Mouse (Mus musculus) CH12.LX (cell line): ENCODE measurements around the gene Itgb2l. TPM values are rescaled to one million over a fixed set of nuclear protein-coding genes. Genes with fewer than 3 reads are reported as not detected.

Experiments used
- DNase-seq: peaks from one replicate; pipeline ENCODE4 v3.0.0-alpha.2; 2013; ENCODE audit errors: extremely low read depth
- H3K27ac ChIP-seq: 2 replicates; pipeline ENCODE4 v1.5.1; 2012; ENCODE audit warnings: low read depth, mild to moderate bottlenecking, control low read depth, moderate library complexity; ENCODE audit not compliant: insufficient read depth
- H3K27me3 ChIP-seq: replicated peaks from 2 replicates; pipeline ENCODE3; 2012; ENCODE audit warnings: inconsistent platforms
- H3K36me3 ChIP-seq, 2 experiments: replicated peaks in 1 of 2; 2 replicates each; pipeline versions ENCODE3 to v1.6.1; 2012; ENCODE audit warnings: inconsistent platforms in 1 of 2, low read length in 1 of 2, mild to moderate bottlenecking in 1 of 2, mixed read lengths in 1 of 2, moderate library complexity in 1 of 2; ENCODE audit not compliant: control insufficient read depth in 1 of 2, insufficient read depth in 1 of 2
- H3K4me1 ChIP-seq, 2 experiments: 2 replicates each; pipeline ENCODE4 v1.6.1; 2012; ENCODE audit warnings: inconsistent platforms in 1 of 2, moderate library complexity in 1 of 2; ENCODE audit not compliant: insufficient read depth in 2 of 2, control insufficient read depth in 1 of 2
- H3K4me2 ChIP-seq: 2 replicates; pipeline ENCODE4 v1.6.1; 2012; ENCODE audit warnings: low read depth, mild to moderate bottlenecking, control low read depth; ENCODE audit not compliant: poor library complexity, insufficient read depth, severe bottlenecking
- H3K4me3 ChIP-seq, 3 experiments: fragments of 150-350 bp in 1 of 3; sonication (generic) in 1 of 3; replicated peaks in 1 of 3; 2 replicates each; pipeline versions ENCODE3 to v1.5.1; 2011 to 2012; ENCODE audit warnings: low read depth in 2 of 3, low read length in 2 of 3, mild to moderate bottlenecking in 2 of 3, moderate library complexity in 2 of 3, control low read depth in 1 of 3, improper control_type of control experiment in 1 of 3, inconsistent platforms in 1 of 3, mixed read lengths in 1 of 3; ENCODE audit not compliant: poor library complexity in 1 of 3
- H3K79me2 ChIP-seq: replicated peaks from 2 replicates; pipeline ENCODE4 v1.6.1; 2012; ENCODE audit warnings: mild to moderate bottlenecking, moderate library complexity; ENCODE audit not compliant: control insufficient read depth, poor library complexity, insufficient read depth, severe bottlenecking; ENCODE audit errors: extremely low read depth
- H3K9ac ChIP-seq: 2 replicates; pipeline ENCODE4 v1.6.1; 2012; ENCODE audit warnings: low read depth, mild to moderate bottlenecking, control low read depth, moderate library complexity; ENCODE audit not compliant: insufficient read depth
- H3K9me3 ChIP-seq: replicated peaks from 2 replicates; pipeline ENCODE3; 2012; ENCODE audit warnings: low read length, inconsistent platforms, mixed read lengths
- BHLHE40 ChIP-seq: IDR thresholded peaks from 2 replicates; pipeline ENCODE4 v1.6.1; 2011; ENCODE audit warnings: mild to moderate bottlenecking, low read depth, low read length, improper control_type of control experiment
- CHD1 ChIP-seq: IDR thresholded peaks from 2 replicates; pipeline ENCODE4 v1.6.1; 2012; ENCODE audit warnings: low read depth, low read length, improper control_type of control experiment, inconsistent platforms
- CHD2 ChIP-seq: IDR thresholded peaks from 2 replicates; pipeline ENCODE4 v1.6.1; 2011; ENCODE audit warnings: low read length, improper control_type of control experiment
- CTCF ChIP-seq, 2 experiments: IDR thresholded peaks in 1 of 2; conservative IDR thresholded peaks in 1 of 2; 2 replicates each; pipeline ENCODE4 v1.5.1; 2011 to 2012; ENCODE audit warnings: low read depth in 2 of 2, low read length in 2 of 2, improper control_type of control experiment in 1 of 2, inconsistent platforms in 1 of 2, mild to moderate bottlenecking in 1 of 2, moderate library complexity in 1 of 2
- E2F4 ChIP-seq: IDR thresholded peaks from 2 replicates; pipeline ENCODE4 v1.6.1; 2011; ENCODE audit warnings: low read depth, low read length, improper control_type of control experiment; ENCODE audit not compliant: insufficient replicate concordance
- ELF1 ChIP-seq: IDR thresholded peaks from 2 replicates; pipeline ENCODE4 v1.6.1; 2014; ENCODE audit warnings: low read depth, mild to moderate bottlenecking, inconsistent platforms, low read length, improper control_type of control experiment
- EP300 ChIP-seq: IDR thresholded peaks from 2 replicates; pipeline ENCODE4 v1.6.1; 2011; ENCODE audit warnings: low read length, improper control_type of control experiment
- GABPA ChIP-seq: IDR thresholded peaks from 2 replicates; pipeline ENCODE4 v1.6.1; 2012; ENCODE audit warnings: low read depth, low read length, improper control_type of control experiment, inconsistent platforms; ENCODE audit not compliant: insufficient replicate concordance
- HCFC1 ChIP-seq: IDR thresholded peaks from 2 replicates; pipeline ENCODE4 v1.6.1; 2012; ENCODE audit warnings: low read depth, mild to moderate bottlenecking, inconsistent platforms, low read length, improper control_type of control experiment
- JUN ChIP-seq: IDR thresholded peaks from 2 replicates; pipeline ENCODE4 v1.6.1; 2011; ENCODE audit warnings: low read depth, mild to moderate bottlenecking, low read length, improper control_type of control experiment, moderate library complexity; ENCODE audit not compliant: insufficient read depth
- JUND ChIP-seq: conservative IDR thresholded peaks from 2 replicates; pipeline ENCODE4 v1.6.1; 2011; ENCODE audit warnings: low read depth, low read length, improper control_type of control experiment
- MAFK ChIP-seq: IDR thresholded peaks from 2 replicates; pipeline ENCODE4 v1.6.1; 2011; ENCODE audit warnings: low read length, improper control_type of control experiment; ENCODE audit not compliant: insufficient replicate concordance
- MAX ChIP-seq: IDR thresholded peaks from 2 replicates; pipeline ENCODE4 v1.6.1; 2011; ENCODE audit warnings: low read length, improper control_type of control experiment
- MAZ ChIP-seq: IDR thresholded peaks from 2 replicates; pipeline ENCODE4 v1.6.1; 2012; ENCODE audit warnings: low read depth, mild to moderate bottlenecking, inconsistent platforms, low read length, improper control_type of control experiment, moderate library complexity
- MEF2A ChIP-seq: IDR thresholded peaks from 2 replicates; pipeline ENCODE4 v1.6.1; 2014; ENCODE audit warnings: low read depth, mild to moderate bottlenecking, inconsistent platforms, low read length, improper control_type of control experiment, borderline replicate concordance
- MXI1 ChIP-seq: IDR thresholded peaks from 2 replicates; pipeline ENCODE4 v1.6.1; 2011; ENCODE audit warnings: mild to moderate bottlenecking, low read depth, low read length, improper control_type of control experiment
- MYC ChIP-seq: IDR thresholded peaks from 2 replicates; pipeline ENCODE4 v1.6.1; 2011; ENCODE audit warnings: low read depth, mild to moderate bottlenecking, improper control_type of control experiment, low read length
- NELFE ChIP-seq: IDR thresholded peaks from 2 replicates; pipeline ENCODE4 v1.6.1; 2011; ENCODE audit warnings: low read depth, low read length, improper control_type of control experiment
- PAX5 ChIP-seq: IDR thresholded peaks from 2 replicates; pipeline ENCODE4 v1.6.1; 2012; ENCODE audit warnings: low read length, inconsistent platforms, mixed read lengths
- POLR2A ChIP-seq: IDR thresholded peaks from 2 replicates; pipeline ENCODE4 v1.6.1; 2011; ENCODE audit warnings: low read depth, mild to moderate bottlenecking, improper control_type of control experiment, low read length
- POLR2AphosphoS2 ChIP-seq: IDR thresholded peaks from 2 replicates; pipeline ENCODE4 v1.6.1; 2011; ENCODE audit warnings: low read depth, low read length, improper control_type of control experiment
- RAD21 ChIP-seq: IDR thresholded peaks from 2 replicates; pipeline ENCODE4 v1.6.1; 2011; ENCODE audit warnings: low read depth, mild to moderate bottlenecking, low read length, improper control_type of control experiment, moderate library complexity
- RCOR1 ChIP-seq: conservative IDR thresholded peaks from 2 replicates; pipeline ENCODE4 v1.6.1; 2012; ENCODE audit warnings: low read depth, mild to moderate bottlenecking, inconsistent platforms, low read length, improper control_type of control experiment
- SIN3A ChIP-seq: IDR thresholded peaks from 2 replicates; pipeline ENCODE4 v1.6.1; 2012; ENCODE audit warnings: low read length, improper control_type of control experiment, inconsistent platforms
- SMC3 ChIP-seq: IDR thresholded peaks from 2 replicates; pipeline ENCODE4 v1.6.1; 2011; ENCODE audit warnings: low read depth, low read length, improper control_type of control experiment
- TBP ChIP-seq: conservative IDR thresholded peaks from 2 replicates; pipeline ENCODE4 v1.6.1; 2011; ENCODE audit warnings: low read depth, low read length, improper control_type of control experiment
- TCF12 ChIP-seq: IDR thresholded peaks from 2 replicates; pipeline ENCODE4 v1.6.1; 2014; ENCODE audit warnings: low read depth, mild to moderate bottlenecking, inconsistent platforms, low read length, improper control_type of control experiment
- USF1 ChIP-seq: IDR thresholded peaks from 2 replicates; pipeline ENCODE4 v1.6.1; 2014; ENCODE audit warnings: low read depth, mild to moderate bottlenecking, inconsistent platforms, low read length, improper control_type of control experiment
- USF2 ChIP-seq: conservative IDR thresholded peaks from 2 replicates; pipeline ENCODE4 v1.6.1; 2011; ENCODE audit warnings: low read depth, low read length, improper control_type of control experiment
- ZC3H11A ChIP-seq: IDR thresholded peaks from 2 replicates; pipeline ENCODE4 v1.6.1; 2012; ENCODE audit warnings: low read depth, mild to moderate bottlenecking, inconsistent platforms, low read length, improper control_type of control experiment
- ZKSCAN1 ChIP-seq: IDR thresholded peaks from 2 replicates; pipeline ENCODE4 v1.6.1; 2012; ENCODE audit warnings: low read depth, inconsistent platforms, low read length, improper control_type of control experiment, borderline replicate concordance
- ZMIZ1 ChIP-seq: IDR thresholded peaks from 2 replicates; pipeline ENCODE4 v1.6.1; 2012; ENCODE audit warnings: low read depth, mild to moderate bottlenecking, inconsistent platforms, low read length, improper control_type of control experiment
- ZNF384 ChIP-seq: IDR thresholded peaks from 2 replicates; pipeline ENCODE4 v1.6.1; 2012; ENCODE audit warnings: low read depth, low read length, improper control_type of control experiment, inconsistent platforms
- dilution Hi-C: fragments of 300-500 bp; cut with MboI; formaldehyde crosslinking; loops from 2 replicates; pipeline ENCODE4 v1.14.3; 2020; ENCODE audit warnings: low sequenced_read_pairs; ENCODE audit not compliant: extremely low pct_unique_long_range_greater_than_20kb, extremely low pct_ligation_motif_present
- in situ Hi-C: fragments of 300-500 bp; cut with MboI; formaldehyde crosslinking; loops from 3 replicates; pipeline ENCODE4 v1.14.3; 2019; ENCODE audit warnings: low sequenced_read_pairs, low pct_ligation_motif_present, low pct_unique_long_range_greater_than_20kb, mixed read lengths
- polyA plus RNA-seq: library from polyadenylated mRNA; unstranded; fragments of >175 nt; gene quantifications from 2 replicates; pipeline ENCODE4 v1.2.1, GENCODE M21; 2012; ENCODE audit warnings: low read depth; ENCODE audit not compliant: insufficient read length
- total RNA-seq, 2 experiments: library from RNA; depleted of rRNA; stranded (reverse); fragments of 300-350 nt in 1 of 2; fragments of >200 nt in 1 of 2; gene quantifications; 2 replicates each; pipeline ENCODE4 v1.2.3; 2012 to 2014

Itgb2l gene
- total and polyA plus RNA-seq, 3 experiments, result 0.08 to 0.37 (median 0.20) TPM

GRCm38 (mm10) chr16:96395516-96395915 lies 47.9 kb downstream of the Itgb2l start:
- no peak for DNase-seq
- no peak overlapping the region for H3K27ac ChIP-seq
- no peak for TF ChIP-seq ZKSCAN1
- TF ChIP-seq RCOR1, result no peak
- no peak for TF ChIP-seq HCFC1
- no peak for TF ChIP-seq MEF2A
- no peak for TF ChIP-seq SMC3
- no peak for TF ChIP-seq ZMIZ1
- no peak for TF ChIP-seq POLR2AphosphoS2
- no peak for TF ChIP-seq EP300
- TF ChIP-seq PAX5, result no peak
- TF ChIP-seq RAD21, result no peak
- no peak for TF ChIP-seq ELF1
- TF ChIP-seq NELFE, result no peak
- TF ChIP-seq CTCF (conservative IDR thresholded peaks at IDR 0.05 in 1 of 2, IDR thresholded peaks at IDR 0.05 in 1 of 2; ENCODE audit: low read depth in 2 of 2, low read length in 2 of 2), result no peak
- TF ChIP-seq USF2, result no peak
- TF ChIP-seq MAX, result no peak
- no peak for TF ChIP-seq MAZ
- no peak for TF ChIP-seq TBP
- TF ChIP-seq JUND, result no peak
- TF ChIP-seq JUN, result no peak
- H3K4me3 ChIP-seq, result no peak overlapping the region
- in situ Hi-C loops, result no loop called here
- dilution Hi-C loops, result no loop called here
- H3K4me1 ChIP-seq, result peaks cover 12 to 31% of the 10 kb centered on the region in 2 experiments
- no peaks in the 10 kb centered on the region for H3K9me3 ChIP-seq
- no peaks in the 10 kb centered on the region for H3K27me3 ChIP-seq
- no peak overlapping the region for H3K9ac ChIP-seq
- no peaks in the 10 kb centered on the region for H3K36me3 ChIP-seq
- no peak overlapping the region for H3K4me2 ChIP-seq
- H3K79me2 ChIP-seq, result no peaks in the 10 kb centered on the region

GRCm38 (mm10) chr16:96391070-96391469 lies 52.3 kb downstream of the Itgb2l start:
- in situ Hi-C loops, result no loop called here
- H3K4me1 ChIP-seq, result peaks cover 23 to 61% of the 10 kb centered on the region in 2 experiments
- H3K27me3 ChIP-seq, result no peaks in the 10 kb centered on the region
- H3K4me2 ChIP-seq, result no peak overlapping the region
- dilution Hi-C loops, result no loop called here
- H3K9me3 ChIP-seq, result no peaks in the 10 kb centered on the region
- DNase-seq, result peak; percentile 45
- H3K9ac ChIP-seq, result no peak overlapping the region
- no peak overlapping the region for H3K27ac ChIP-seq
- no peak overlapping the region for H3K4me3 ChIP-seq
- no peaks in the 10 kb centered on the region for H3K79me2 ChIP-seq
- no peaks in the 10 kb centered on the region for H3K36me3 ChIP-seq
- TF ChIP-seq POLR2A (no peak), ELF1 (no peak), JUN (no peak), ZNF384 (no peak), TCF12 (no peak), RCOR1 (no peak), ZC3H11A (peak; percentile 56; the same call in 1 of the 2 replicates), JUND (no peak), GABPA (no peak), E2F4 (no peak), MAX (no peak), BHLHE40 (no peak; the same call in none of the 2 replicates), MAZ (no peak), TBP (no peak), SIN3A (no peak), MAFK (no peak), USF2 (no peak), ZMIZ1 (no peak), MYC (no peak), CHD1 (no peak), PAX5 (no peak), SMC3 (peak; percentile 92), CTCF (conservative IDR thresholded peaks at IDR 0.05 in 1 of 2, IDR thresholded peaks at IDR 0.05 in 1 of 2; ENCODE audit: low read depth in 2 of 2, low read length in 2 of 2) (peak; percentile 49 to 89; a peak in 3 of 4 replicates), CHD2 (no peak), USF1 (no peak; the same call in 1 of the 2 replicates), MXI1 (no peak)
